Mouse (Mus musculus): ENCODE measurements around the gene Neurl4.

- TF ChIP-seq POLR2A (IDR thresholded peaks at IDR 0.05; ENCODE audit: borderline replicate concordance, insufficient read depth, low read length) (no peak), CTCF (IDR thresholded peaks at IDR 0.05; ENCODE audit: borderline replicate concordance, insufficient read depth, low read depth, low read length) (no peak)
Observed at GRCm38 (mm10) chr11:69886907-69887635, 13.8 kb upstream of the Neurl4 start.

All from cerebellum, adult 2 months (tissue).